19 mouse cellular contexts compared by ENCODE assay signal in genomic region chr10:77110010-77110409, GRCm38 (mm10). TPM values are rescaled to one million over a fixed set of nuclear protein-coding genes. Genes with fewer than 3 reads are reported as not detected.
DNase-seq lines count a peak whose midpoint lies in the region; ATAC-seq and TF ChIP-seq lines count a peak whose summit lies in the region.
"Had no signal": no experiment of that assay in that cellular context is flagged by ENCODE, and none has a peak within 500 bp of the region (broad histone marks: within the 10 kb centered on the region; RNA-seq: fewer than 3 reads in every experiment).

No protein-coding gene starts in this region.

- peak overlapping the region; percentile 93 for H3K4me3 ChIP-seq in liver, adult 2 months (ENCODE audit: insufficient read depth, low read depth, low read length)
- no peak overlapping the region for H3K4me3 ChIP-seq in liver, embryonic 12.5 days
- H3K4me3 ChIP-seq in kidney, postnatal 0 days (replicated peaks; ENCODE audit: low read depth, low read length), result no peak overlapping the region
- H3K4me3 ChIP-seq in liver, embryonic 16.5 days (ENCODE audit: low read depth, low read length), result 0 out of 2 replicates have a peak overlapping the region, but pooled peaks have one; percentile 2
- H3K4me3 ChIP-seq: embryonic facial prominence, embryonic 10.5 days; hindbrain, embryonic 13.5 days; layer of hippocampus, adult 2 months; limb, embryonic 15.5 days; megakaryocyte, embryonic 14.5 days; neural tube, embryonic 13.5 days had no signal

- H3K4me1 ChIP-seq in liver, adult 2 months (ENCODE audit: control insufficient read depth, insufficient read depth, low read length), result peaks cover 31% of the 10 kb centered on the region
- H3K4me1 ChIP-seq in liver, embryonic 12.5 days, result peaks cover 35% of the 10 kb centered on the region
- peaks cover 37% of the 10 kb centered on the region for H3K4me1 ChIP-seq in kidney, postnatal 0 days (replicated peaks; ENCODE audit: insufficient read depth, low read length)
- H3K4me1 ChIP-seq in liver, embryonic 16.5 days (ENCODE audit: control insufficient read depth, low read depth, low read length), result no peaks in the 10 kb centered on the region; the same call in 1 of the 2 replicates
- H3K4me1 ChIP-seq: neural tube, embryonic 13.5 days had no signal

- H3K4me2 ChIP-seq in liver, embryonic 12.5 days, result no peak overlapping the region
- H3K4me2 ChIP-seq in kidney, postnatal 0 days (ENCODE audit: low read length), result peak overlapping the region; percentile 54; the same call in 1 of the 2 replicates
- peak overlapping the region; percentile 60 for H3K4me2 ChIP-seq in liver, embryonic 16.5 days (ENCODE audit: low read depth, low read length)
- H3K4me2 ChIP-seq: hindbrain, embryonic 13.5 days; limb, embryonic 15.5 days; neural tube, embryonic 13.5 days had no signal

- no peak for DNase-seq in liver, adult 2 months (ENCODE audit: extremely low read depth, low read depth, low spot score)
- DNase-seq in kidney, adult 8-10 months, result peak; percentile 66 to 72
- DNase-seq in kidney, postnatal 0 days (ENCODE audit: low spot score), result peak; percentile 54
- DNase-seq in adrenal gland, postnatal 14 days, result no peak
- no peak for DNase-seq in thymus, postnatal 4 days
- DNase-seq: adrenal gland, adult 2 months; cerebellum, adult 8-10 months; gastrocnemius, postnatal 36 days; lung, postnatal 10 days; midbrain, embryonic 14.5 days; thymus, postnatal 36 days had no signal

- TF ChIP-seq POLR2A in liver, adult 2 months (IDR thresholded peaks at IDR 0.05; ENCODE audit: extremely low read depth, insufficient read depth, low read length), result no peak

- no peaks in the 10 kb centered on the region for H3K27me3 ChIP-seq in liver, adult 2 months (ENCODE audit: control insufficient read depth, insufficient read depth, low read length)
- no peaks in the 10 kb centered on the region for H3K27me3 ChIP-seq in liver, embryonic 12.5 days (replicated peaks)
- H3K27me3 ChIP-seq in kidney, postnatal 0 days (ENCODE audit: insufficient read depth, low read length), result no peaks in the 10 kb centered on the region
- no peaks in the 10 kb centered on the region for H3K27me3 ChIP-seq in liver, embryonic 16.5 days (ENCODE audit: control insufficient read depth, insufficient read depth, low read depth, low read length)
- H3K27me3 ChIP-seq: hindbrain, embryonic 13.5 days; limb, embryonic 15.5 days; megakaryocyte, embryonic 14.5 days; neural tube, embryonic 13.5 days had no signal

- peak overlapping the region; percentile 97 for H3K9ac ChIP-seq in liver, adult 2 months (ENCODE audit: low read depth, low read length)
- no peak overlapping the region for H3K9ac ChIP-seq in liver, embryonic 12.5 days
- H3K9ac ChIP-seq in kidney, postnatal 0 days (ENCODE audit: low read depth, low read length), result no peak overlapping the region
- no peak overlapping the region for H3K9ac ChIP-seq in liver, embryonic 16.5 days (ENCODE audit: low read depth, low read length)
- H3K9ac ChIP-seq: hindbrain, embryonic 13.5 days; limb, embryonic 15.5 days; neural tube, embryonic 13.5 days had no signal

- no peaks in the 10 kb centered on the region for H3K9me3 ChIP-seq in liver, embryonic 12.5 days (replicated peaks)
- no peaks in the 10 kb centered on the region for H3K9me3 ChIP-seq in kidney, postnatal 0 days (replicated peaks; ENCODE audit: low read length)
- no peaks in the 10 kb centered on the region for H3K9me3 ChIP-seq in liver, embryonic 16.5 days (replicated peaks; ENCODE audit: control insufficient read depth, low read length)
- H3K9me3 ChIP-seq: embryonic facial prominence, embryonic 10.5 days; hindbrain, embryonic 13.5 days; limb, embryonic 15.5 days; neural tube, embryonic 13.5 days had no signal

- peak overlapping the region; percentile 98 for H3K27ac ChIP-seq in liver, adult 2 months (replicated peaks; ENCODE audit: insufficient read depth, low read depth, low read length)
- no peak overlapping the region for H3K27ac ChIP-seq in liver, embryonic 12.5 days
- peak overlapping the region; percentile 81 for H3K27ac ChIP-seq in kidney, postnatal 0 days
- H3K27ac ChIP-seq in liver, embryonic 16.5 days (ENCODE audit: low read length), result peak overlapping the region; percentile 29; the same call in 1 of the 2 replicates
- H3K27ac ChIP-seq: embryonic facial prominence, embryonic 10.5 days; hindbrain, embryonic 13.5 days; layer of hippocampus, adult 2 months; limb, embryonic 15.5 days; neural tube, embryonic 13.5 days had no signal

- H3K36me3 ChIP-seq in liver, adult 2 months (ENCODE audit: control insufficient read depth, insufficient read depth, low read length), result no peaks in the 10 kb centered on the region
- no peaks in the 10 kb centered on the region for H3K36me3 ChIP-seq in liver, embryonic 12.5 days
- no peaks in the 10 kb centered on the region for H3K36me3 ChIP-seq in kidney, postnatal 0 days (ENCODE audit: insufficient read depth, low read length)
- H3K36me3 ChIP-seq in liver, embryonic 16.5 days (ENCODE audit: control insufficient read depth, insufficient read depth), result no peaks in the 10 kb centered on the region
- H3K36me3 ChIP-seq: hindbrain, embryonic 13.5 days; limb, embryonic 15.5 days; neural tube, embryonic 13.5 days had no signal

- H3K79me2 ChIP-seq in liver, adult 2 months (ENCODE audit: control insufficient read depth, insufficient read depth, low read length), result peaks cover 30% of the 10 kb centered on the region

- ATAC-seq in liver, embryonic 12.5 days, result no peak
- ATAC-seq in kidney, postnatal 0 days (replicated peaks; ENCODE audit: low FRiP score, low read depth), result peak; percentile 64
- ATAC-seq in liver, embryonic 16.5 days (ENCODE audit: low read depth), result peak; percentile 13; the same call in 1 of the 2 replicates

- TF ChIP-seq CTCF in liver, adult 2 months (IDR thresholded peaks at IDR 0.05; ENCODE audit: low read depth, low read length), result no peak
- TF ChIP-seq CTCF in kidney, postnatal 0 days (IDR thresholded peaks at IDR 0.05; ENCODE audit: low read depth), result no peak

- 37% methylated on average over 9 of the region's 9 CpGs for WGBS in liver, adult 2 months
- 75% methylated on average over 9 of the region's 9 CpGs for WGBS in liver, embryonic 12.5 days (ENCODE audit: insufficient replicate concordance)
- 42% methylated on average over 9 of the region's 9 CpGs for WGBS in kidney, postnatal 0 days
- WGBS in liver, embryonic 16.5 days (ENCODE audit: insufficient replicate concordance), result 66% methylated on average over 9 of the region's 9 CpGs

RNA-seq across cellular contexts. Expression of gene Col18a1, which starts 56.3 kb away (rescaled TPM):
- total RNA-seq in liver, adult 2 months (2014; rRNA removed), result 260 and 348 TPM in 2 replicates
- 452 and 472 TPM in 2 replicates for polyA plus RNA-seq in liver, adult 2 months (2012; rRNA removed)
- 38.3 and 42.4 TPM in 2 replicates for polyA plus RNA-seq in liver, embryonic 12.5 days (2016; fragmentation: Nextera tagmentation; extraction: Ambion mirVana)
- polyA plus RNA-seq in kidney, postnatal 0 days (2015; fragmentation: Nextera tagmentation; extraction: Ambion mirVana), result 178 and 197 TPM in 2 replicates
- polyA plus RNA-seq in liver, embryonic 16.5 days (2015; fragmentation: Nextera tagmentation; extraction: Ambion mirVana), result 87.9 and 104 TPM in 2 replicates
- total RNA-seq in adrenal gland, postnatal 14 days (2021), result 42.3 and 103 TPM in 2 replicates

Comparison
In these comparisons a context has a peak if more than half of its experiments do, and no peak if none do; other contexts are left out.
1. H3K4me3 ChIP-seq: peak in liver, adult 2 months (single experiment) and liver, embryonic 16.5 days (single experiment); none in liver, embryonic 12.5 days (single experiment) and kidney, postnatal 0 days (single experiment).
2. DNase-seq: peak in kidney, adult 8-10 months (2 of 2) and kidney, postnatal 0 days (single experiment); none in liver, adult 2 months (single experiment), adrenal gland, postnatal 14 days (single experiment) and thymus, postnatal 4 days (single experiment).